Mouse (Mus musculus): ENCODE measurements around the gene Afg1l. TPM values are rescaled to one million over a fixed set of nuclear protein-coding genes. Genes with fewer than 3 reads are reported as not detected.

Afg1l gene
- polyA plus RNA-seq, 3 experiments from 2014 or later: 3.3 to 5.5 (median 3.4) TPM

DNA sequence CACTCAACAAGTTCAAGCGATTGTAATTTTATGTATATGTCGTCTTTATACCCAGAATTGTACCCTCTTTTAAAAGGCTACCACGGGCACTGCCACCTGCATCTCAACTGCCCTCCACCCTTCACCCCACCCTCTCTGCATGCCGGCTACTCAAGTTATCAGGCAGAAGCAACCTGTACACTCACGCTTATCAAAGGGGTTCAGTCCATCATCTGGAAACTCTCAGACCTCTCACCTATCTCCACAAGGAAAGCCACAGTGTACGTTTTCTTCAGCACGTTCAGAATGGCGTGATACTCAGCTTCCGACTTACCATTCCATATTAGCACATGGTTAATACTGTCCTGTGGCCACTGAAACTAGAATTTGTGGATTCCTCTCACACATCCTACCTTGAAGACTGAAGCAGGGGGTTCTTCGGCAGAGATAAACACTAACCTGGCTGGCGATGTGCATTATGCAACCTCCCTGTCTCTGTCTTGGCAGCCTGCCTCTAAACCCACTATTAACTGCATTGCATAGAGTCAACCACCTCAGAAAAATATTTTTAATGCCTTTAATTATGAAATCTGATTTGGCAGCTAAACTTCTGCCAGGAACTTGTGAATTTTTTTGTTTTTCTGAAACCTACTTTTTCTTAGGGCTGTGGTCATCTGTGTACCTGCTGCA lies 213.2 kb downstream of the Afg1l start:
- ATAC-seq: no peak

DNA sequence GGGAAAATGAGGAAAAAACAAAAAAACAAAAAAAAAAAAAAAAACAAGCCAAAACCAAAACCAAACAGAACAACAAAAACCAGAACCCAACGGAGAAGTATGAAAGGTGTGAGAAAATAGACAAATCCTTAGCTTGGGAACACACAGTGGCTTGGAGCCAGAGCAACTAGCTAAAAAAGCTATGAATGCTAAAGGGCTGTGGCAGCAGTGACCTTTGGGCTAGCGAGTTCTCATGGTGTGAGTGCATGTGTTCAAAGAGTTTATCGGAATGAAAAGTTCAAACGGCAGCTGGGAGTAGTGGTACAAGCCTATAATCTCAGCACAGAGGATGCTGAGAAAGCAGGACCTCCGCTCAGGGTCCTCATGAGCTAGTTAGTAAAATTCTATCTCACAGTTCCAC lies 214.2 kb downstream of the Afg1l start:
- ATAC-seq: no peak

DNA sequence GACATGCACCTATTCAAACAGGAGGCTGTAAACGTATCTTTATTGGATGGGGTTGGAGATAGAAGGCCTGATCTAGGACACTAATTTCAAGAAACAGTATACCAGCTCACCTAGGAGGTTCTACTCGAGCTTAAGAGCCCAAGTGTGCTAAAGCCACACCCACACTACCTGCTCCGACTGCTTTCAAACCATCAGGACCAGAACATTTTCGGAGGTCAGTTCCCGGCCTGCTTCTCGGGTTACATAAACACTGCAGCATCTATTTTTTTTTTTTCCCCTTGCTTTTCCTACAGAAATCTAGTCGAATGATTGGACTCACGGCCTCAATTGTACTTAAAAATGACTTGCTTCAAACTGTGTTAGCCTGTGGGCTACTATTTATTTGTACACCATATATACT lies 214.7 kb downstream of the Afg1l start:
- no peak for ATAC-seq

Other genes with a start within 250 kb of the Afg1l start
- gene Foxo3, start 201.8 kb downstream of the Afg1l start, polyA plus RNA-seq (2017; shearing (Covaris generic)): 10 to 100 TPM in 1 of 3 experiments, 1 to 10 TPM in 2; 6.6 to 11.9 (median 9.2) TPM
- gene Snx3, start 23.5 kb upstream of the Afg1l start, polyA plus RNA-seq (2017; shearing (Covaris generic)): 100 to 1,000 TPM; 198 to 221 (median 215) TPM
- not detected for gene Nr2e1, start 105.1 kb upstream of the Afg1l start, polyA plus RNA-seq (2017; shearing (Covaris generic))
- gene Ostm1, start 105.3 kb upstream of the Afg1l start, polyA plus RNA-seq (2017; shearing (Covaris generic)): 10 to 100 TPM; 34.7 to 46.2 (median 41.6) TPM